Mouse (Mus musculus) kidney, adult 18-20 months (tissue): ENCODE measurements around the gene Osm.

Experiments
- DNase-seq: peaks from one replicate; pipeline ENCODE4 v3.0.0; 2021

Osm gene

GRCm38 (mm10) chr11:4240151-4240550, 3.9 kb downstream of the Osm start:
- DNase-seq, result no peak

DNA sequence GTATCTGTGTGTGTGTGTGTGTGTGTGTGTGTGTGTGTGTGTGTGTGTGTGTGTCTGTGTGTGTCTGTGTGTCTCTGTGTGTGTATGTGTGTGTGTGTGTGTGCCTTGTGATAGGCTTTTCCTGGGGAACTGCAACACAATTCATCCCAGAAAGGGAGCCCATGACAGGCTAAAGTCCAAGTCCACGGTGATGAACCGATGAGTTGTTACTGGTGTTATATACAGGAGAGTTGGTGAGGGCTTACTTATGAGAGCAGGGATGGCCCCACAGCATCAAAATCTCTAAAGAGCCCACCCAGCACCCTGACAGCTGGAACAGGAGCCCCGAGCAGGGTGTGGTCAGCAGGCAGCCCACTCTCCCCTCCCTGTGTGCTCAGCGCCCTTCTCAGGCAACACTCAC, 5.0 kb downstream of the Osm start:
- no peak for DNase-seq

GRCm38 (mm10) chr11:4246126-4246525, 9.9 kb downstream of the Osm start:
- no peak for DNase-seq

GRCm38 (mm10) chr11:4246623-4247022, 10.4 kb downstream of the Osm start:
- no peak for DNase-seq

DNA sequence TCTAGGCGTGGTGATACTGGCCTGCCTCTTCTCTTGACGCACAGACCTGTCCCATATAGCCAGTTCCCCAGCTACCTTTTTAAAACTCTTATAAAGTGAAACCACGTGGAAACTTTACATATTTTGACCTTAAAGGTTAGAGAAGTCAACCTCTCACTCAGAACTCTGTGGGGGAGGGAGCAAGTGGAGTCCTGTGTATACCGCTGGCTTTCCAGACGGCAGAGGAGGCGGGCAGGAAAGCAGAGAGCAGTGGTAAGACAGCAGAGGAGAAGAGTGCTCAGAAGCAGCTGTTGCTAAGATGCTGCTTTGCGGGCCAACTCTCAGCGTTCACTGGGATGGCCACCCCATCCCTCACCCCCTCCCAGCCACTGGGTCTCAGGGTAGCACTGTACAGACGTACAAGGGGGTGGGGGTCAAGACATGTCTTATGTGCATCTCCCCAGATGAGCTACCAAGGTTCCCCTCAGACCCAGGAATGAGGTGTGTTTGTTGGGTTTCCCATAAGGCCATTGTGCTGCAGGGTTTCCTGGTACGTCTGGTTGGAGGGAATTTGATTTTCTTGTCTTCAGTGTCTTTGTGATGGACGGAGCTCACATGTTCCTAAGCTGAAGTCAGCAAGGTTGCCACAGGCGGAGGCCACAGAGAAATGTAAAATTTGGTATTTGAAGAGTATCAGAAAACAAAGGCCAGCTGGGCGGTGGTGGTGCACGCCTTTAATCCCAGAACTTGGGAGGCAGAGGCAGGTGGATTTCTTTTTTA, 11.2 kb downstream of the Osm start:
- DNase-seq, result no peak

- DNase-seq, result no peak
Observed at GRCm38 (mm10) chr11:4249151-4249550, 12.9 kb downstream of the Osm start.

- no peak for DNase-seq
Observed at GRCm38 (mm10) chr11:4250290-4250689, 14.1 kb downstream of the Osm start.

DNA sequence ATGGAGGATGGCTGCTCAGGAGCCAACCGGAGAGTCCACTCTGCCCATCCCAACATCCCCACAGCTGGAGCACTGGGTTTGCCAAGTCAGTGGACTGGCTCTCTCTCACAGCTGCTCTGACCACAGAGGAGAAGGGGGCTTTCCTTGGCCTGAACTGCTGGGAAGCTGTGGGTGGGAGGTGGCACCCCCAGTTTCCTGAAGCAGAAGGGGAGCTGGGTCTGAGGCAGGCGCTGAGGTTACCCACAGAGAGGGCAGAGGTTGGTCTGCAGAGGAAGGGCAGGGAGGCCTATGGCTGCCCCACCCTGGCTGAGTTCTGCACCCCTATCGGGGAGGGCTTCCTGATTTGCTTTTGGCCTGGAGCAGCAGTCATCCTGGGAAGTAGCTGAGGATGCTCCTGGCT, 15.2 kb downstream of the Osm start:
- DNase-seq, result no peak

DNA sequence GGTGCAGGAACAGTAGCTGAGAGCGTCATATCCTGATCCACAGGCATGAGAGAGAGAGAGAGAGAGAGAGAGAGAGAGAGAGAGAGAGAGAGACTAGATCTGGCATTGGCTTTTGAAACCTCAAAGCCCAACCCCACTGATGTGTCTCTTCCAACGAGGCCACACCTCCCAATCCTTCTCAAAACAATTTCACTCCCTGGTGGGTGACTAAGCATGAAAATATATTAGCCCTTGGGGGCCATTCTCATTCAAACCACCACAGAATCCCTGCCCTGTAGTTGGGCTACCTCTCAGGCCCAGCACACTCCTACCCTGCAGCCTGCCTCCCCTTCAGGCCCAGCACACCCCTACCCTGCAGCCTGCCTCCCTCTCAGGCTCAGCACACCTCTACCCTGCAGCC, 16.7 kb downstream of the Osm start:
- no peak for DNase-seq

- no peak for DNase-seq
Observed at GRCm38 (mm10) chr11:4256846-4257607, 20.8 kb downstream of the Osm start, which contains the start of gene Lif. Gene Lif, plus strand, starts transcription at chr11:4257557.

- DNase-seq, result peak; percentile 68
Observed at GRCm38 (mm10) chr11:4257756-4258155, 21.5 kb downstream of the Osm start.

DNA sequence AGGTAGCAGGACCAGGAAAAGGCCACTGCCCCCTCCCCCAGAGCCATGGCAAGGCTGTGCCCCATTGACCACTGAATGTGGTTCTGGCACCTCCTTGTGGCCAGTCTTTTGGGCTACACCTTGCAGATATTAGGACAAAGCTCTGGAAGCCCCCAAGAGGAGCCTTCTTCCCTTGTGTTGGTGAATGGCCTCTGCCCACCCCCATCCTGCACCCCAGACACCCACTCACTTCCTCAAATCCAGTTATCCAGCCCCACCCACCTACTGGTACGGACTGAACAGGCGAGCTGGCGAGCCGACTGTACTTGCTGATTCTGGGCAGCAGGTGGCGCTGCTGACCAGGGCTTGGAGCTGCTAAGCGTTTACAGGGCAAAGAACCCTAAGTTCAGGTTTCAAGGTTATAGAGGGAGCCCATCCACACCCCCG, 22.4 kb downstream of the Osm start:
- peak; percentile 90 for DNase-seq

DNA sequence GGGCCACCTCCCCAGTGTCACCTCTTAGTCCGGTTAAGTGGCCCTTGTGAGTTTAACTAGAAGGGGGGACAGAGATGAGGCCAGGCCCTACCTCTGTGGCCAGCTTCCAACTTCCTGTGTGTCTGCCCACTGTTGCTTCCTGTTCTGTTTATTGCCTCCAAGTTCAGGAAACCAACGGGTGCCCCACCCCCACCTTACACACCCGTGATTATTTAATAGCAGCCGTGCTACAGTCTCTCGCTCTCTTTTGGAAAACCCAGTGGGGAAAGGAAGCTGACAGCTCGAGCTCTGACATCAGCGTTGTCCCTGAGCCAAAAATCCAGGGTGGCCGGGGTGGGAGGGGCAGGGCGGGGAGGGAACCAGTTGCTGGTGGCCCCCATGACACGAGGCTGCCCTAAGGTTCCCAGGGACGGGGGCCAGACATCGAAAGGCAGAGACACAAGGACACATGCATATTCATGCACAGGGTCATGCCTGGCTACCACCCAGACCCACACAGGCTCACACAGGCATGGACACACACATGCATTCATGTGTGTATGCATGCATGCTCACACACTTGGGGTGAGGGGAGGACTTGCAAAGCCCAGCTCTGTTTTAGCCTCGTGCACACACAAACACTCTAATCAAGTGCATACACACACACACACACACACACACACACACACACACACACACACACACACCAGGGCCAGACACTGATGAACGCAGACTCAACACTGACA, 24.4 kb downstream of the Osm start:
- peak; percentile 53 for DNase-seq

- peak; percentile 64 for DNase-seq
Observed at GRCm38 (mm10) chr11:4261188-4261494, 24.9 kb downstream of the Osm start.

- DNase-seq, result no peak
Observed at GRCm38 (mm10) chr11:4261969-4262368, 25.7 kb downstream of the Osm start.

GRCm38 (mm10) chr11:4262847-4263246, 26.6 kb downstream of the Osm start:
- no peak for DNase-seq

- DNase-seq, result no peak
Observed at GRCm38 (mm10) chr11:4263296-4263695, 27.1 kb downstream of the Osm start.

- DNase-seq, result no peak
Observed at GRCm38 (mm10) chr11:4264066-4264465, 27.8 kb downstream of the Osm start.

DNA sequence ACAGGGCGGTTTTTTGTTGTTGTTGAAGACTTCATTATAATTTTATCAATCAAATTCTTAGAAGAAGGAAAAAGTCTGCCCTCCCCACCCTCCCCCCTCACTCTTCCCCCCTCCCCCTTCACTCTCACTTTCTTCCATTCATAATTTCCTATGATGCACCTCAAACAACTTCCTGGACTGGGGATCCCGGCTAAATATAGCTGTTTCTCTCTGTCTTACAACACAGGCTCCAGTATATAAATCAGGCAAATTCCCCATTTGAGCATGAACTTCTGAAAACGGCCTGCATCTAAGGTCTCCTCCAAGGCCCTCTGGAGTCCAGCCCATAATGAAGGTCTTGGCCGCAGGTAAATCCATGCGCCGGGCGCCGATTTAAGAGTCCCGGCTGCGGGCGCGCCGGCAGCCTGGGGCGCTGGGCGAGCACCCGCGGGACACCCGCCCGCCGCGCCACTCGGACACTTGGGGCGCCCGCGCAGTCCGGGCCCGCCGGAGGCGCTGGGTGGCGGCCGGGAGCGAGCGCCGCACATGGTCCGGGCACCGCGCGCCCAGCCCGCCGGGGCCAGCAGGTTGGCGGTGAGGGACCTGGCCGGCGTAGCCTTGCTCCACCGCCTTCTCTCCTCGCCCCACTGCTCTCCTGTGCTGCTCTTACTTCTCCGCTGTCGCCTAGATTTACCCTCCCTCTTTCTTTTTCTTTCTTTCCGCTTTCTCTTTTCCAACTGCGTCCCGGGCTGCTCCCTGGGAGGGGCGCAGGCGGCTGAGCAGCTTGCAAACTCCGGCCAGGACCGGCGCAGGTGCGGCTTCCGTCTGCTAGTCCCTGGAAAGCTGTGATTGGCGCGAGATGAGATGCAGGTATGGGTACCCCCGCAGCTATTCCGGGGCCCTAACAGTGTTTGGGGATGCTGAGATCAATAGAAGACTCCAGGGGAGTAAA, 30.3 kb downstream of the Osm start:
- DNase-seq, result peak; percentile 75

DNA sequence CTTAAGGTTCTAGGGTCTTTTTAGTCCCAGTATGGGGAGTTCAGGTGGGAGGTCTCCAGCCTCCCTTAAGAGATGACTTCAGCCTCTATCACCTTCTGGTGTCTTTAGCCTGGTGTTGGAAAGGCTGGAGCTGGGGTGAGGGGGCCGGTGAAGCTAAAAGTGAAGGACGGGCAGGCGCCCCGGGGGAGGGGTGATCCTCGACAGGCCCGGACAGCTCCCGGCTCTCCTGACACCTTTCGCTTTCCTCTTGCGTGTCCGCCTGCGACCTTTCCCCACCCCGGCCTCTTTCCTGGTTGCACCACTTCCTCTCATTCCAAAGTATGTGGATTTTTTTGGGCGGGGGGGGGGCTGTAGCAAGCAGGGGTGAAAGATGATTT, 31.0 kb downstream of the Osm start:
- no peak for DNase-seq

GRCm38 (mm10) chr11:4268500-4268899, 32.3 kb downstream of the Osm start:
- DNase-seq, result no peak

- DNase-seq, result no peak
Observed at GRCm38 (mm10) chr11:4270744-4271459, 34.7 kb downstream of the Osm start.
